Mouse (Mus musculus) heart, embryonic 10.5 days (tissue): ENCODE results near the gene Gpr174. TPM values are rescaled to one million over a fixed set of nuclear protein-coding genes. Genes with fewer than 3 reads are reported as not detected.
"Not testable (repeated sequence)": the region's sequence is repeated elsewhere in the genome, so short reads cannot be mapped to it uniquely, and the experiment has no call there.

ENCODE experiments used
- DNase-seq: peaks from one replicate; pipeline ENCODE4 v3.0.0-alpha.2; 2017; ENCODE audit warnings: low spot score
- H3K27ac ChIP-seq: fragments of 300-500 bp; sonication (generic); 2 replicates; pipeline ENCODE4 v1.5.1; 2016; ENCODE audit warnings: mild to moderate bottlenecking
- H3K27me3 ChIP-seq: fragments of 300-500 bp; sonication (generic); 2 replicates; pipeline ENCODE4 v1.6.1; 2016; ENCODE audit warnings: mild to moderate bottlenecking; ENCODE audit not compliant: poor library complexity, insufficient read depth, severe bottlenecking
- H3K36me3 ChIP-seq: fragments of 300-500 bp; sonication (generic); 2 replicates; pipeline ENCODE4 v1.6.1; 2016; ENCODE audit warnings: mild to moderate bottlenecking, moderate library complexity
- H3K4me1 ChIP-seq: fragments of 300-500 bp; sonication (generic); 2 replicates; pipeline ENCODE4 v1.6.1; 2016; ENCODE audit warnings: mild to moderate bottlenecking
- H3K4me3 ChIP-seq: fragments of 300-500 bp; sonication (generic); 2 replicates; pipeline ENCODE4 v1.5.1; 2016; ENCODE audit warnings: mild to moderate bottlenecking, moderate library complexity
- H3K9me3 ChIP-seq: fragments of 300-500 bp; sonication (generic); 2 replicates; pipeline ENCODE4 v1.6.1; 2016; ENCODE audit warnings: mild to moderate bottlenecking, moderate library complexity
- WGBS: fragments of 180-500 bp; shearing (Covaris S2); methylation state at CpG from one replicate; pipeline ENCODE4 v1.1.7; 2016; 5-methylcytosine and 5-hydroxymethylcytosine counted together
- polyA plus RNA-seq: library from polyadenylated mRNA; unstranded; fragments of >200 nt; fragmentation: Nextera tagmentation; extraction: Ambion mirVana; gene quantifications from 2 replicates; pipeline ENCODE4 v1.2.1, GENCODE M21; 2016

Gpr174 gene
- polyA plus RNA-seq = not detected in 2 replicates

GRCm38 (mm10) chrX:107255486-107256227, at the start of gene Gpr174:
Gpr174 (plus strand) TSS chrX:107255878.
- WGBS = 52% methylated on average over 2 of the region's 2 CpGs
- H3K36me3 ChIP-seq = no peaks in the 10 kb centered on the region
- H3K9me3 ChIP-seq = no peaks in the 10 kb centered on the region
- H3K4me1 ChIP-seq = no peaks in the 10 kb centered on the region
- no peak within 1 kb of the TSS for H3K4me3 ChIP-seq
- no peak for DNase-seq
- H3K27me3 ChIP-seq = no peaks in the 10 kb centered on the region
- no peak within 1 kb of the TSS for H3K27ac ChIP-seq

GRCm38 (mm10) chrX:107217577-107218090, 38.0 kb upstream of the Gpr174 start:
- Histone ChIP-seq H3K27ac (no peak overlapping the region), H3K27me3 (no peaks in the 10 kb centered on the region), H3K4me3 (no peak overlapping the region), H3K9me3 (no peaks in the 10 kb centered on the region), H3K4me1 (no peaks in the 10 kb centered on the region), H3K36me3 (no peaks in the 10 kb centered on the region)
- no peak for DNase-seq
- 78% methylated on average over 2 of the region's 2 CpGs for WGBS

- no peaks in the 10 kb centered on the region for H3K9me3 ChIP-seq
- H3K27me3 ChIP-seq = no peaks in the 10 kb centered on the region
- H3K4me1 ChIP-seq = no peaks in the 10 kb centered on the region
- no peak overlapping the region for H3K4me3 ChIP-seq
- H3K36me3 ChIP-seq = no peaks in the 10 kb centered on the region
- no peak for DNase-seq
- 80% methylated on average over 1 of the region's 1 CpGs for WGBS
- no peak overlapping the region for H3K27ac ChIP-seq
These were observed 30.8 kb upstream of the Gpr174 start for GRCm38 (mm10) chrX:107224846-107225245.

- Histone ChIP-seq H3K9me3 (no peaks in the 10 kb centered on the region), H3K27me3 (no peaks in the 10 kb centered on the region), H3K27ac (no peak overlapping the region), H3K4me1 (no peaks in the 10 kb centered on the region), H3K36me3 (no peaks in the 10 kb centered on the region), H3K4me3 (no peak overlapping the region)
- WGBS = 38% methylated on average over 1 of the region's 1 CpGs
- DNase-seq = no peak
These were observed 24.5 kb upstream of the Gpr174 start for GRCm38 (mm10) chrX:107231214-107231613.

- no peak for DNase-seq
- no peak overlapping the region for H3K4me3 ChIP-seq
These were observed 21.0 kb upstream of the Gpr174 start for GRCm38 (mm10) chrX:107234655-107235054.

GRCm38 (mm10) chrX:107236461-107236860, 19.2 kb upstream of the Gpr174 start:
- DNase-seq = no peak
- no peak overlapping the region for H3K27ac ChIP-seq

More at GRCm38 (mm10) chrX:107234655-107235054, 21.0 kb upstream of the Gpr174 start:
- Histone ChIP-seq H3K27me3 (no peaks in the 10 kb centered on the region), H3K27ac (no peak overlapping the region), H3K36me3 (no peaks in the 10 kb centered on the region), H3K4me1 (no peaks in the 10 kb centered on the region), H3K9me3 (no peaks in the 10 kb centered on the region)

GRCm38 (mm10) chrX:107250390-107250789, 5.3 kb upstream of the Gpr174 start:
- no peaks in the 10 kb centered on the region for H3K36me3 ChIP-seq
- no peaks in the 10 kb centered on the region for H3K9me3 ChIP-seq
- H3K27me3 ChIP-seq = no peaks in the 10 kb centered on the region
- no peak for DNase-seq
- no peak overlapping the region for H3K4me3 ChIP-seq
- WGBS = 73% methylated on average over 2 of the region's 2 CpGs
- no peak overlapping the region for H3K27ac ChIP-seq
- H3K4me1 ChIP-seq = no peaks in the 10 kb centered on the region

More at GRCm38 (mm10) chrX:107236461-107236860, 19.2 kb upstream of the Gpr174 start:
- Histone ChIP-seq H3K27me3 (no peaks in the 10 kb centered on the region), H3K9me3 (no peaks in the 10 kb centered on the region), H3K4me3 (no peak overlapping the region), H3K4me1 (no peaks in the 10 kb centered on the region), H3K36me3 (no peaks in the 10 kb centered on the region)
- WGBS = 74% methylated on average over 1 of the region's 1 CpGs

GRCm38 (mm10) chrX:107264619-107265018, 8.9 kb downstream of the Gpr174 start:
- WGBS = 36% methylated on average over 1 of the region's 1 CpGs
- no peak overlapping the region for H3K4me3 ChIP-seq
- no peaks in the 10 kb centered on the region for H3K36me3 ChIP-seq
- H3K27me3 ChIP-seq = no peaks in the 10 kb centered on the region
- no peak overlapping the region for H3K27ac ChIP-seq
- H3K4me1 ChIP-seq = no peaks in the 10 kb centered on the region
- no peak for DNase-seq
- no peaks in the 10 kb centered on the region for H3K9me3 ChIP-seq

GRCm38 (mm10) chrX:107277606-107278005, 21.9 kb downstream of the Gpr174 start:
- Histone ChIP-seq H3K4me1 (no peaks in the 10 kb centered on the region), H3K27me3 (no peaks in the 10 kb centered on the region), H3K9me3 (no peaks in the 10 kb centered on the region), H3K4me3 (no peak overlapping the region), H3K36me3 (no peaks in the 10 kb centered on the region), H3K27ac (no peak overlapping the region)
- DNase-seq = no peak
- WGBS = 66% methylated on average over 2 of the region's 2 CpGs

GRCm38 (mm10) chrX:107284211-107284610, 28.5 kb downstream of the Gpr174 start:
- 71% methylated on average over 4 of the region's 4 CpGs for WGBS

GRCm38 (mm10) chrX:107297861-107298260, 42.2 kb downstream of the Gpr174 start:
- H3K27me3 ChIP-seq, H3K36me3 ChIP-seq, H3K9me3 ChIP-seq, DNase-seq, H3K4me3 ChIP-seq, H3K27ac ChIP-seq, H3K4me1 ChIP-seq: not testable (repeated sequence)
- WGBS = 84% methylated on average over 6 of the region's 6 CpGs

More at GRCm38 (mm10) chrX:107284211-107284610, 28.5 kb downstream of the Gpr174 start:
- Histone ChIP-seq H3K4me1 (no peaks in the 10 kb centered on the region), H3K27me3 (no peaks in the 10 kb centered on the region), H3K4me3 (no peak overlapping the region), H3K36me3 (no peaks in the 10 kb centered on the region), H3K27ac (no peak overlapping the region), H3K9me3 (no peaks in the 10 kb centered on the region)
- DNase-seq = no peak

- Histone ChIP-seq H3K27me3 (no peaks in the 10 kb centered on the region), H3K9me3 (no peaks in the 10 kb centered on the region), H3K4me1 (no peaks in the 10 kb centered on the region), H3K4me3 (no peak overlapping the region), H3K36me3 (no peaks in the 10 kb centered on the region), H3K27ac (no peak overlapping the region)
- no peak for DNase-seq
These were observed 43.1 kb downstream of the Gpr174 start for GRCm38 (mm10) chrX:107298761-107299160.

GRCm38 (mm10) chrX:107306492-107306891, 50.8 kb downstream of the Gpr174 start:
- no peaks in the 10 kb centered on the region for H3K9me3 ChIP-seq
- no peak for DNase-seq
- no peaks in the 10 kb centered on the region for H3K4me1 ChIP-seq
- H3K36me3 ChIP-seq = no peaks in the 10 kb centered on the region
- H3K27me3 ChIP-seq = no peaks in the 10 kb centered on the region
- no peak overlapping the region for H3K4me3 ChIP-seq
- H3K27ac ChIP-seq = no peak overlapping the region

- H3K27me3 ChIP-seq = no peaks in the 10 kb centered on the region
- 64% methylated on average over 5 of the region's 5 CpGs for WGBS
- no peaks in the 10 kb centered on the region for H3K36me3 ChIP-seq
- no peak for DNase-seq
- no peaks in the 10 kb centered on the region for H3K9me3 ChIP-seq
- H3K27ac ChIP-seq = no peak overlapping the region
- H3K4me3 ChIP-seq = no peak overlapping the region
- H3K4me1 ChIP-seq = no peaks in the 10 kb centered on the region
These were observed 56.9 kb downstream of the Gpr174 start for GRCm38 (mm10) chrX:107312533-107312932.
